Mouse (Mus musculus) ES-Bruce4 (cell line): ENCODE measurements around the gene Tpst1. TPM values are rescaled to one million over a fixed set of nuclear protein-coding genes. Genes with fewer than 3 reads are reported as not detected.

Source experiments
- H3K27ac ChIP-seq: 2 replicates; pipeline ENCODE4 v1.5.1; 2012; ENCODE audit warnings: low read length, inconsistent platforms; ENCODE audit not compliant: insufficient read depth
- H3K27me3 ChIP-seq: 2 replicates; pipeline ENCODE4 v1.6.1; 2012; ENCODE audit warnings: mild to moderate bottlenecking, low read length, inconsistent platforms; ENCODE audit not compliant: control insufficient read depth, poor library complexity, insufficient read depth, severe bottlenecking
- H3K36me3 ChIP-seq: 2 replicates; pipeline ENCODE4 v1.6.1; 2012; ENCODE audit warnings: inconsistent platforms, mild to moderate bottlenecking, low read length, moderate library complexity; ENCODE audit not compliant: control insufficient read depth, poor library complexity, insufficient read depth, severe bottlenecking
- H3K4me1 ChIP-seq: one replicate; pipeline ENCODE4 v1.8.1; 2011; ENCODE audit warnings: low read length; ENCODE audit not compliant: control insufficient read depth, insufficient read depth
- H3K4me3 ChIP-seq: 2 replicates; pipeline ENCODE4 v1.5.1; 2011; ENCODE audit warnings: low read depth, mild to moderate bottlenecking, low read length
- H3K9ac ChIP-seq: 2 replicates; pipeline ENCODE4 v1.6.1; 2012; ENCODE audit warnings: low read depth, mild to moderate bottlenecking, inconsistent platforms; ENCODE audit not compliant: poor library complexity, severe bottlenecking
- H3K9me3 ChIP-seq: replicated peaks from 2 replicates; pipeline ENCODE4 v1.6.1; 2012; ENCODE audit warnings: mild to moderate bottlenecking, low read length, inconsistent platforms; ENCODE audit not compliant: control insufficient read depth, poor library complexity, insufficient read depth, severe bottlenecking
- CTCF ChIP-seq: IDR thresholded peaks from one replicate; pipeline ENCODE4 v1.8.1; 2011; ENCODE audit warnings: low read depth, low read length
- EP300 ChIP-seq: IDR thresholded peaks from 2 replicates; pipeline ENCODE4 v1.6.1; 2011; ENCODE audit warnings: low read depth, low read length; ENCODE audit not compliant: insufficient read depth
- POLR2A ChIP-seq: IDR thresholded peaks from one replicate; pipeline ENCODE4 v1.8.1; 2011; ENCODE audit warnings: low read length; ENCODE audit not compliant: insufficient read depth
- polyA plus RNA-seq: library from polyadenylated mRNA; stranded (reverse); fragments of >200 nt; gene quantifications from 2 replicates; pipeline ENCODE4 v1.2.4, GENCODE M21; 2011; ENCODE audit warnings: low read depth; ENCODE audit not compliant: missing spikeins, insufficient read depth, insufficient read length

Gene Tpst1
- polyA plus RNA-seq, 1 experiment = 44.8 TPM

- Histone ChIP-seq H3K9me3 (0 out of 2 replicates have a peak, but pooled peaks cover 3% of the 10 kb centered on the region), H3K4me1 (no peaks in the 10 kb centered on the region), H3K27ac (no peak overlapping the region), H3K4me3 (no peak overlapping the region), H3K27me3 (no peaks in the 10 kb centered on the region), H3K36me3 (no peaks in the 10 kb centered on the region), H3K9ac (no peak overlapping the region)
- TF ChIP-seq POLR2A = no peak
- TF ChIP-seq CTCF = peak; percentile 82
These were observed 90.5 kb downstream of the Tpst1 start for GRCm38 (mm10) chr5:130163670-130164069.

GRCm38 (mm10) chr5:130165213-130165612 lies 92.1 kb downstream of the Tpst1 start:
- Histone ChIP-seq H3K27ac (no peak overlapping the region), H3K27me3 (no peaks in the 10 kb centered on the region), H3K9me3 (0 out of 2 replicates have a peak, but pooled peaks cover 3% of the 10 kb centered on the region), H3K4me1 (no peaks in the 10 kb centered on the region), H3K36me3 (no peaks in the 10 kb centered on the region), H3K4me3 (no peak overlapping the region), H3K9ac (no peak overlapping the region)
- TF ChIP-seq POLR2A (no peak), EP300 (no peak), CTCF (no peak)

- Histone ChIP-seq H3K27me3 (no peaks in the 10 kb centered on the region), H3K36me3 (no peaks in the 10 kb centered on the region), H3K4me1 (no peaks in the 10 kb centered on the region), H3K9ac (no peak overlapping the region), H3K27ac (no peak overlapping the region), H3K9me3 (0 out of 2 replicates have a peak, but pooled peaks cover 3% of the 10 kb centered on the region), H3K4me3 (no peak overlapping the region)
- TF ChIP-seq CTCF (no peak), EP300 (no peak), POLR2A (no peak)
These were observed 96.0 kb downstream of the Tpst1 start for GRCm38 (mm10) chr5:130169109-130169508.

DNA sequence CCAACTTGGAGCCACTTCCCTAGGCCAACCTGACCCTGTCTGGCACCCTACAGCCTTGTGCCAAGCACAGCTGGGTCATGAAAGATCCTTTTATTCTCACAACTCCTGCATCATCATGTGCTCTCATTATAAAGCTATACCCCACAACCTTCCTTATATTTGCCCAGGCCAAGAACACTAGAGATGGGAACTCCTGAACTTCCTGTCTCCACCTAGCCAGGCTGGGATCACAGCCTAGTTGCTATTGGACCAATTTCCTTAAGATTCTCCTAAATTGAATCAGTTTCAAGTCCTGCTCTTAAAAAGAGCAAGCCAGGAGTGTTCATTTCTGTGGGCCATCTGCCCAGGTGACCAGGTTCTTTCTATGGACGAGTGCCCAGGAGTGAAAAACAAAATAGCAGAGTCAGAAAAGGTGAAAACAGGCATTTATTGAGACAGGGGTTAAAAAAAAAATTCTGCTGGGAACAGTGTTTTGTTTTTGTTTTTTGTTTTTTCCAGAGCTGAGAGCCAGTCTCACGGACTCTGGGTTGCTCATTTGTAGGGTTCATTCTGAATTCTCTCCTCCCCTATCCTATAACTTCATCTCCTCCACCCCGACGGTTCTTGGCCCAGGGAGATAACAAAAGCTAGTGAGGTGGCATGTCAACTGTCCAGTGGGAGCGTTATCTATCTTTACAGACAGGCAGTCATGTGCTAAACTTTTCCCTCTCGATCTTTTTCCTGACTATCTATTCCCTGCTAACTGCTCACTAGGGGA lies 97.7 kb downstream of the Tpst1 start:
- Histone ChIP-seq H3K27ac (no peak overlapping the region), H3K27me3 (no peaks in the 10 kb centered on the region), H3K4me3 (peak overlapping the region; percentile 75), H3K36me3 (no peaks in the 10 kb centered on the region), H3K9ac (peak overlapping the region; percentile 91), H3K4me1 (no peaks in the 10 kb centered on the region), H3K9me3 (0 out of 2 replicates have a peak, but pooled peaks cover 3% of the 10 kb centered on the region)
- TF ChIP-seq CTCF (no peak), POLR2A (no peak), EP300 (no peak)

- Histone ChIP-seq H3K4me1 (no peaks in the 10 kb centered on the region), H3K27ac (no peak within 1 kb of the TSS), H3K36me3 (no peaks in the 10 kb centered on the region)
These were observed 98.4 kb downstream of the Tpst1 start, which contains the start of gene Rabgef1 for GRCm38 (mm10) chr5:130171423-130171954. Gene Rabgef1 (plus strand): TSS chr5:130171798.

More at GRCm38 (mm10) chr5:130171423-130171954, 98.4 kb downstream of the Tpst1 start, which contains the start of gene Rabgef1:
- peak within 1 kb of the TSS; percentile 91 for H3K9ac ChIP-seq
- TF ChIP-seq POLR2A (peak; percentile 93), EP300 (no peak), CTCF (no peak)
- H3K4me3 ChIP-seq = peak within 1 kb of the TSS; percentile 91
- H3K27me3 ChIP-seq = no peaks in the 10 kb centered on the region
- 0 out of 2 replicates have a peak, but pooled peaks cover 3% of the 10 kb centered on the region for H3K9me3 ChIP-seq
